Mouse (Mus musculus): ENCODE data around the gene Larp1. TPM values are rescaled to one million over a fixed set of nuclear protein-coding genes. Genes with fewer than 3 reads are reported as not detected.

The Larp1 gene
- total RNA-seq (2021), result 10 to 100 TPM; 84.8 to 92.3 TPM

DNA sequence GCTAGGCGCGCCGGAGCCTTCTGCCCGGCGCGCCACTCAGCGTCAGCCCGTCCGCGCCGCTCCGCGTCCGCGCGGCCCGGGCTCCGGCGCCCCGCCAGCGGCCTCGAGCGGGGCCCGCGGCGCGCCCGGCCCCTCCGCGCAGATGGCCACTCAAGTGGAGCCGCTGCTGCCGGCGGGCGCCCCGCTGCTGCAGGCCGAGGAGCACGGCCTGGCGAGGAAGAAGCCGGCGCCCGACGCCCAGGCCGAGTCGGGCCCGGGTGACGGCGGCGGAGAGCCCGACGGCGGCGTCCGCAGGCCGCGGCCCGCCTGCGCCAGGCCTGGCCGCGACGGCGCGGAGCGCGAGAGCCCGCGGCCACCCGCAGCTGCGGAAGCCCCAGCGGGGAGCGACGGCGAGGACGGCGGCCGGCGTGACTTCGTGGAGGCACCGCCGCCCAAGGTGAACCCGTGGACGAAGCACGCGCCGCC is at the start of gene Larp1:
Gene Larp1 (plus strand): TSS at position 14 of the 465 bp plus-strand sequence.
- intact Hi-C loops (cut with DNase I), result loop anchor here (2.0 to 5.0 kb wide), 2 partner anchors 46 to 93 kb away; partner anchors contain the start of gene Cnot8

DNA sequence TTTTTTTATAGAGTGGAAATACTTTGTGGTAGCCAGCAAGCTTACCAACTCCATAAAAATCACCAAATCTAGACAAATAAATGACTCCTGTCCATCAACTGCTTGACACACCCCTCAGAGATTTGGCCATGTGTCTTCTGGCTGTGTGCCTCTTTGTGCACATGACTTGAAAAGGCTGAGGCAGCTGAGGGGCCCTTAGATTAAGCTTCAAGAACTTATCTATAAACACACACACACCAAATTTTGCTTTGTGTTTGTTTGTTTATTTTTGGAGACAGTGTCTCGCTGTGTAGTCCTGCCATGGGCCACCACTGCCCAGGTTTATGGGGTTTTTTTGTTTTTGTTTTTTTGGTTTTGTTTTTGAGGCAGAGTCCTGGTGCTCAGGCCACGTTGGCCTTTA is 48.9 kb upstream of the Larp1 start:
- intact Hi-C loops (cut with DNase I), result loop anchor here (10.0 kb wide), 1 partner anchor 345 kb away; the partner anchor contains the start of gene Zfp692
- DNase-seq (ENCODE audit: low spot score in 2 of 2), result no peak

More for the DNA sequence above, at the start of gene Larp1:
- DNase-seq (ENCODE audit: low spot score in 2 of 2), result peak in 1 of 2 experiments; percentile 54

DNA sequence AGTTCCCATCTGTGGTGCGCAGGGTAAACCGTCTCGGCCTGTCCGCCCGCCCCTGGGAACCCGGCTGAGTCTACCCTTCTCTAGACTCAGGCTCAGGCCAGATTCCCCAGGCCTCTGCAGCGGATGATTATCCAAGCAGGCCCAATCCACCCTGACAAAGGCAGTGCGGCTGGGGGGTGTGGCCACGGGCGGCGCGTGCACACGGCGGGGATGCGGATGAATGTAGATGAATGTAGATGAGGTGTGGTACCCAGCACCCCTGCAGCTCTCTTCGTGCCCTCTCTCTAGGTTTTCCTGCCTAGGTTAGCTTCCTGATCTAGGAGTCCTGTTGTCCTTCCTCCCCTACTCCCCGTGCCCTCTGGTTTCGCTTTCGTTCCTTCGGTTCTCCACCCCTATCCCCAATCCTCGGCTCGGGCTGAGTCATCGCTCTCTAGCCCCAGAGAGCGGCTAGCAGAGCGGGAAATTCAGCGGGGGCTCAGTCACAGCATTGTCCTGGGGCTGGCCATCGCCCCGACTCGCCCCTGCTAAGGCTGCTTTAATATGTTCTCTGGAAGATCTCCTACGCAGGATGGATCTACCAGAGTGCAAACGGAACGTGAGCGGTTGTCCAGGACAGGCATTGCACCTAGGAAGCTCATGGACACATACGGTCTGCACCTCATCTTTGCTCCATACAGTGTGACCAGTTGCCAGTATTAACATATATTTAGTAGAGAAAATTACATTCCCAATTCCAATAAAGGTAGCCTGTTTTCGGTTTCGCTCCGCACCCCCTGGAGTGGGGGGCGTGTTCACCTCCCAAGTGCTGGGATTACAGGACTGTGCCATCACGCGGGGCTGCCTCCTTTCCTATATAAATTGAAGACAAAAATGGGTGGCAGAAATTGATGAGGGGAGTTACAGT is 46.2 kb upstream of the Larp1 start:
- intact Hi-C loops (cut with DNase I), result loop anchor here (2.0 kb wide), 1 partner anchor 46 kb away; the partner anchor contains the start of gene Larp1

DNA sequence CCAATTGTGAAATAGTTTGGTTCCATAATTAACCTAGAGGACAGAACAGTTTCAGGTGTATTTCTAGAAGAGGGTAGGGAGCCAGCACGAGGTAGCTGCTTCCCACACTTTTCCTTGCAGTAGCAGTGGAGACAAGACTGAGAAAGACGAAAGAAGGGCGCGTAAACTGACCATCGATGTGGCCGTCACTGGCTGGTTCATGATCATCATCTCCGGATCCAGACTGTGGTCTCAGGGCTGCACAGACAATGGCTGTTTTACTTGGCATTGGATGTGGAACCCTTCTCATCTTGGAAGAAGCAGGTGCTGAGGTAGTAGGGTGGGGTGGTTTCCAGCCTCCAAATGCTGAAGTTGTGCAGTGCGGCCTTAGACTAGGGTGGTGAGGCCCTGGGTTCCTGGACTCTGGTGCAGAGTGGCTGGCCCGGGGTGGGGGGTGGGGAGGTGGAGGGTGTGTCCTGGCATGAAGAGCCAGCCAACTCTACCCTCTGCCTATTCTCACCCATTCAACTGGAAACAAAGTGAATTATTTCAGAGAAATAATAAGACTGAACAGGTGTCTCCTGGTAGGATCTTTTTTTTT is 45.5 kb upstream of the Larp1 start:
- intact Hi-C loops (cut with DNase I), result loop anchor here (2.0 kb wide), 1 partner anchor 45 kb away; the partner anchor contains the start of gene Larp1
- DNase-seq (ENCODE audit: low spot score in 2 of 2), result no peak

More for the DNA sequence above, 46.2 kb upstream of the Larp1 start:
- peak; percentile 81 for DNase-seq (ENCODE audit: low spot score in 2 of 2)

DNA sequence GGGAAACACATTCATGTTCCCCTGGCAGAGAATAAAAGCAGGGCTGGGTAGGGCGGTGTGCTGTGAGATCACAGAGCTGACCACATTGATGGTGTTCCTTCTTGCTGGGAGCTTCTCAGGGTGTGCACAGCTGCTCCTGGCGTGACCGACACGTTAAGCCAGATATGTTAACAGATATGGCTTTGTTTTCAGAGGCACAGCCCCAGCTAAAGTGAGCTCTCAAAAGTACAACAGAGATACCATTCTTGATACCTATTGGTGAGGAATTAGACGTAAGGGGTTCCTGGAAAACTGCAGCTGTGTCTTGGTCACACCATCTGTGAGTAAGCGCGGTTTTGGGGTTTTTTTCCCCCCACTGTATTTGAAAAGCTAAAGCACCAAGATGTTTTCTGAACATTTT is 42.2 kb upstream of the Larp1 start:
- no peak for DNase-seq (ENCODE audit: low spot score in 2 of 2)
- intact Hi-C loops (cut with DNase I), result no loop called here

DNA sequence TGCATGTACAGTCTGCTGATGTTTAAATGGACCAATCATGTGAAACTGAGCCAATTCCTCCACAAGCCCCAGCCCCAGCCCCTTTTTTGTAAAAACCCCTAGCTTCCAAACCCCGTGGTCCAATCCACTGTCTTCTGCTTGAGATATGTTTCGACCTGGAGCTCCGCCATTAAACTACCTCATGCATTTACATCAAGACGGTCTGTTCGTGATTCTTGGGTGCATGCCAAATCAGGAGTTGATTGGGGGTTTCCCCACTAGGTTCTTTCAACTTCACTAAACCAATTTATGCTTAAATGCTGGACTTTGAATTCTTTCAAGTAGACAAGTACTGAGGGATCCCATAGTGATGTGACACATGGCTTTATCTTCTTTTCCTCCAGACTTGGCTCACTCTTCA is 40.6 kb upstream of the Larp1 start:
- intact Hi-C loops (cut with DNase I), result no loop called here
- no peak for DNase-seq (ENCODE audit: low spot score in 2 of 2)

DNA sequence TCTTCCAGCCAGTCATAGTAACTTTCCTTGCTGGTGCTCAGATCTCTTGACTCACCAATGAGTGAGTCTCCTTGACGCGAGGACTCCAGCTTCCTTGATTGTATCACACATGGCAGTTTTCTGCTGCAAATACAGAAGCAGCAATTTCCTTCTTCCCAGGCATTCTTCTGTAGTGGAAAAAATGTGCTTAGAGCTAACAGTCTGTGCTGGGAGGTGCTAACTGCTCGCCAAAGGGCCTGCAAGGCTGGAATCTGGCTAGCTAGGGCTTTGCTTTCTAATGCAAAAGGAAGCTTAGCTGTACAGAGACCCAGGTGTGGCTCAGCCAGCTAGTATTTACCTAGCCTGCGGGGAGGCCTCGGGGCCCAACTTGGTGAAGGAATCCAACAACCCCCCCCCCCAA is 38.3 kb upstream of the Larp1 start:
- DNase-seq (ENCODE audit: low spot score in 2 of 2), result no peak

DNA sequence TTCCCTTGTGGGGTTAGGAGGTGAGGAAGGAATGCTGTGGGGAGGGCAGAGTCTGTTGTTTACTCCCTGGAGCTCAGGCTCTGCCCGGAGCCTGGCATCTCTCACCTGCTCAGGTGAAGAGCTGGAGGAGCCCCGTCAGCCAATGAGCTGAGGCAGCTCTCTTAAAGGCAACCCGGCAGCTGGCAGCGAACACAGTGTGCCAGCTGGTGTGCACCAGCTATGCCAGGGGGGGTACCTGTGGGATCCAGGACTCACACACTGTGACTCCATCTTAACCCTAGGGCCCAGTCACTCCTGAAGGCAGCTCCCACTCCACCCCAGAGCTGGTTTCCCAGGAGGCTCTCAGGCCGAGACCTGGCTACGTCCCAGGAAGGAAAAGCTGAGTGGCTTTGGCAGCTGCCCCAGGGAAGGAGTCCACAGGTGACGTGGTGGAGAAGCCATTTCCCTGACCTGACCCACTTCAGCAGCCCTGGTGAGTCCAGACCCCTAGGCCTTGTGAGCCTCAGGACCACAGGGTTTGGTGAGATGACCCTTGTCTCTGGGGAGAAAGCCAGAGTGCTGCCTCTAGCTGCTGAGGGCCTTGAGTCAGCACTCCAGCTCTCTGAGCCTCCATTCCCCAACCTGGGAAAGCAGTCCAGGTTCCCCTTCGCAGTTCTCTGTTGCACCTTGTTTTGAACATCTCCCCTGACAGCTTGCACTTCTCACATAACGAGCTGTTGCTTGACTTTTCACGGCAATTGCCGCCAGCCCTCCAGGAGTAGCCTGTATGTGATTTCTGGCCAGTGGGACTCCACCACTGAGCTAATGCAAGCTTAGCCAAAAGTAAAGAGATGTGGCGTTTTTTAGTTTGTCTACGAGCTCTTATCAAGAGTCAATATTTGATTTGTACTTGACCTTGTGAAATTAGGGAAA is 35.6 kb upstream of the Larp1 start:
- no peak for DNase-seq (ENCODE audit: low spot score in 2 of 2)
- intact Hi-C loops (cut with DNase I), result no loop called here

More for the DNA sequence above, 38.3 kb upstream of the Larp1 start:
- intact Hi-C loops (cut with DNase I), result no loop called here

DNA sequence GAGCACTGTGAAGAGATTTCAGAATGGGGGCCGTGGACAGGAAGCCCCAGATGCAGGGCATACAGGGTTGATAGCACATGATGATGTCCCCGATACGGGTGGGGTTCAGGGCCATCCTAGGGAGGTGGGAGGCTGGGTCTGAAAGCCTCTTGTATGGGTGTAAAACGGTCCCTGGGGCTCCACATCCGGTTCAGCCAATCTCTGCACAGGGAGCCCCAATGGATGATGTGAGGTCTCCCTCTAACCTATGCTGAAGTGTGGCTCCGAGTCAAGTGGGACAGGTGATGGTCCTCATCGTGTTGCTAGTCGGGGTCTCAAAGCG is 35.0 kb upstream of the Larp1 start:
- DNase-seq (ENCODE audit: low spot score in 2 of 2), result no peak
- intact Hi-C loops (cut with DNase I), result no loop called here

DNA sequence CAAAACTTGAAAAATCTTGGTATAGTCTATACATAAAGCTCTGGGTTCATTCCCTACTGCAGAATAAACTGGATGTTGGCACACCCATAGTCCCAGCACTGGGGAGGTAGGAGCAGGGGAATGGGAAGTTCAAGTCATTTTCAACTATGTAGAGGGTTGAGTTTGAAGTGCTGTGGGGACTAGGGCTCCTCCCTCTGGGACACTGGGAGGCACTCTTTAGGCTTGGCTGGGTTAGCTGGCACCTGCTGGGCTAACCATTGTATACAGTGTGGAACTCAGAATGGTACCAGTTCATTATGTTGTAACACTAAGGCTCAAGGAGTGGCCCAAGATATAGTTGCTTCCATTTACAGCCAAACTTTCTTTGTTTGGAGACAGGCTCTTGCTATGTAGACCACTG is 33.0 kb upstream of the Larp1 start:
- no peak for DNase-seq (ENCODE audit: low spot score in 2 of 2)
- intact Hi-C loops (cut with DNase I), result no loop called here

DNA sequence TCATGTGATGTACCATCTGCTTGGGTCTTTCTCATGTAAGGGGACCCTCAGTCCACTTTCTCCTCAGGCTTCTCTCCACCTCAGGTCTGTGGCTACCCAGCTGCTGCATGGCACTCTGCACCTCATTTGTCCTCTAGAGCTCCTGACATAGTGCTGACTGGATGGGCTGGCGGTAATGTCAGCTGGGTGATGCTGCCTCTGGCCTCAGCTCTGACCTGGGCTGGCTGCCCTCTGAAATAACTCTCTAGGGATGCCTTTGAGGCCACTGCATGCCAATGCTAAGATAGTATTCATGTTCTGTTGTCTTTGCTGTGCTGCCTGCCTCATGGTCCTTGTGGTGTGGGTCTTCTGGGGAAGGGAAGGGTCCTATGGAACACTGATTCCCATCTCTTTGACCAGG is 31.2 kb upstream of the Larp1 start:
- DNase-seq (ENCODE audit: low spot score in 2 of 2), result no peak
- intact Hi-C loops (cut with DNase I), result no loop called here

DNA sequence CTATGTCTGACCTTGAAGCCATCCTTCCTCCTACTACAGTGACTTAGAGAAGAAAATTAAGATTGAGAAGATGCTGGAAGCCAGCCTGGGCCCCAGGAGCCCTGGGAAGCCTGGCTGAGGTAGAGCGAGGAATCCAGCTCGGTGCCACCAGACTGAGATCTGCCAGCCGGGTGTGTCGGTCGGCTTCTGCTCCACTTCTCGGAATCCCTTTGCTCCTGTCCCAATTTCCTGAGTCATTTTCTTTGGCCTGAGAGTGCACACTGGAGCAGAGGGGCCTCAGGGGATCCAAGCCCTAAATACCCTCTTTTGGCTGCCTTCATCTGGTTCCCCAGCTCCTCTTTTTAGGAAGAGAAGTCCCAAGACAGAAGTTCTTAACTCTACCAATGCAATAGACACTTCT is 29.2 kb upstream of the Larp1 start:
- intact Hi-C loops (cut with DNase I), result no loop called here
- no peak for DNase-seq (ENCODE audit: low spot score in 2 of 2)

DNA sequence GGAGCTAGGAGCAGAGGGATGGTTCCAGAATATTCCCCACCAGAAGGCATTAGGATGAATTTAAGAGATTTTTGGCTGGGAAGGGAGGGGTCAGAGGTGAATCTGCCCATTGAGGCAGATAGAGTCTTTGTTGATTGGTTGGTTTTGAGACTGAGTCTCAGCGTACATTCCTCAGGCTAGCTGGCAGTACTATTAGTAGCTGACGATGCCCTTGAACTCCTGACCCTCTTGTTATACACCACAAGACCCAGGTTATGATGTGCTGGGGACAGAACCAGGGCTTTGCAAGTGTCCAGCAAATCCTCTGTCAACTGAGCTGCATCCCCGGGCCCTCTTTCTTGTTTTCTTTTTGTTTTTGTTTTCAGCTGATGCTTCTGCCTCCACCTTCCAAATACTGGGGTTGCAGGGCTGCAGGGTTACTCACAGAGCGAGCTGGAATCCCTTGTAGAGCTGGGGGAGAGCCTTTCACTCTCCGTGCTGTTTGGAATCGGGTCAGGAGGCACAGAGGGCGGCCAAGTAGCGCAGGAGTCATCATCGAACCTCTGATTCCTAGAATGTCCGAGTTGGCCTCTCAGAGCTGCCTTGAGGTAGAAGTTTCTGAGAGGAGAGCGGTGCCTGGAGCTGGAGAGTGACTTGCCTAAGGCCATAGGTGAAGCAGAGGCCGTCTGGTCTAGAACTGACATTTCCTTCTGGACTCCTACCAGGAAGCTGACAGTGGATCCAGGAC is 27.6 kb upstream of the Larp1 start:
- intact Hi-C loops (cut with DNase I), result no loop called here
- DNase-seq (ENCODE audit: low spot score in 2 of 2), result no peak

DNA sequence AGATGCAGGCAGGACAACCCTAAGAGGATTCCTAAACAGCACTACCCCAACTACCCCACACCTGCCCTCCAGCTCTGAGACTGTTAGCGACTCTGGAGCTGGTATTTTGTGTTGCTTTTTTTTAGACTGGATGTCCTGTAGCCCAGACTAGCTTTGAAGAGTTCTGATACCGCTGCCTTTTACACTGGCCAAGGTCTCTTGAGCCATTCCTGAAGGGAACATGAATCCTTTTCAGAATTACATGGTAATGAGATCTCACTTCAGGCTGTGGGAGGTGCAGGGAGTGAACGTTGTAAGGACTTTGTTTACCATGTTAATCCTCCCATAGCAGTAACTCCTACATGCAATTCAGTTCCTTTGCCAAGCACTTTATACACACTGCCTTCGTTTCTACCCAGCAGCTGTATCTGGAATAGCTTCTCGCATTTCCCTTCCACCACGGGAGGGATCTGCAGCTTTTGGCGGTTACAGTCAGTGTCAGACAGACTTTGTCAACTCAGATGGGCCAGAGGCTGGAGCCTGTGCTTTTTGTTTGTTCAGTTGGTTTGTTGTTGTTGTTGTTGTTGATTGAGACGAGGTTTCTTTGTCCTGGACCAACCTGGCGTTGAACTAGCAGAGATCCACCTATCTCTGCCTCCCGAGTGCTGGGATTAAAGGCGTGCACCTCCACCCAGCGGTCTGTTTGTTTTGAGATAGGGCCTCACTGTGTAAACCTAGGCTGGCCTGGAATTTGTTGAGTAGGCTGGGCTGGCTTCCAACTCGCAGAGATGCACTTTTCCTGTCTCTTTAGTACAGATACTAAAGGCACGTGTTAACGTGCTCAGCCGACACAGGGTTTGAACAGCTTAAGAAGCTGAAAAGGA is 25.2 kb upstream of the Larp1 start:
- intact Hi-C loops (cut with DNase I), result no loop called here
- DNase-seq (ENCODE audit: low spot score in 2 of 2), result no peak

DNA sequence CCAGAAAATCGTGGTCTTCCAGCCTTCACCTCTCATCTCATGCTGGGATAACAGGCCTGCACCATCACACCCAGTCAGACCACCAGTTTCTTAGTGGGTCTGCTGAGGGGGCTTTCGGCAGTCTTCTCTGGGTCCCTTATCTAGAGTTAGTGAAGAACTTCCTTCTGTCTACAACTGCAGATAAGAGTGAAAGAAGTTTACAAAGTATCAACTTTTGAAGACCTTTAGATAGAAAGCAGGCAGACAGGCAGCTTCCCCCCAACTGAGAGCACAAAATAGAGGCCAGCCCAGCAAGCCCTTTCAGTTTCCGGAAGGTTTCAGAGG is 24.6 kb upstream of the Larp1 start:
- intact Hi-C loops (cut with DNase I), result no loop called here
- no peak for DNase-seq (ENCODE audit: low spot score in 2 of 2)

DNA sequence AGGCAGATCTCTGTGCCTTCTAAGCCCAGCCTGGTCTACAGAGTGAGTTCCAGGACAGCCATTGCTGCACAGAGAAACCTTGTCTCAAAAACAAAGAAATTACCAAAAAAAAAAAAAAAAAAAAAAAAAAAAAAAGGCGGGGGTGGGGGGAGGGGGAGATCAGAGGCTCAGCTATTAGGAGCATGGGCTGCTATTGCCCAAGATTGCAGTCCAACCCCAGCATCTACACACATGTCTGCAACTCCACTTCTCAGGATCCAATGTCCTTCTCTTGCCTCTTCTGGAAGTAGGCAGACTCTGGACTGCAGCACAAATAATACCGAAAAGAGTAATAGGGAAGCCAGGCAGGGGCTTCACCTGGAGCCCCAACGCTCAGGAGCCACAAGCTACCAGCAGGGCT is 23.4 kb upstream of the Larp1 start:
- no peak for DNase-seq (ENCODE audit: low spot score in 2 of 2)
- intact Hi-C loops (cut with DNase I), result no loop called here

DNA sequence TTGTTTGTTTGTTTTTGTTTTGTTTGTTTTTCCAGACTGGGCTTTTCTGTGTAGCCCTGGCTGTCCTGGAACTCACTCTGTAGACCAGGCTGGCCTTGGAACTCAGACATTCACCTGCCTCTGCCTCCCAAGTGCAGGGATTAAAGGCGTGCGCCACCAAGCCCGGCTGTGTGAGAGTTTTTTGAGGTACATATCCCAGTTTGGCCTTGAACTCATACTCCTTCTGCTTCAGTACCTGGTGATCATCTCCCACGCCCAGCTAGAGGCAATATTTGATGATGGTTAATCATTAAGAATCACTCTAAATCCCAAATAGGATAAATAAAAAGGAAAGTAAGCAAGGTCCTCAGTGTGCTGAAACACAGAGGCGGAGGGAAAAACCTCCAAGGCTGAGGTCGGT is 22.8 kb upstream of the Larp1 start:
- no peak for DNase-seq (ENCODE audit: low spot score in 2 of 2)
- intact Hi-C loops (cut with DNase I), result no loop called here

DNA sequence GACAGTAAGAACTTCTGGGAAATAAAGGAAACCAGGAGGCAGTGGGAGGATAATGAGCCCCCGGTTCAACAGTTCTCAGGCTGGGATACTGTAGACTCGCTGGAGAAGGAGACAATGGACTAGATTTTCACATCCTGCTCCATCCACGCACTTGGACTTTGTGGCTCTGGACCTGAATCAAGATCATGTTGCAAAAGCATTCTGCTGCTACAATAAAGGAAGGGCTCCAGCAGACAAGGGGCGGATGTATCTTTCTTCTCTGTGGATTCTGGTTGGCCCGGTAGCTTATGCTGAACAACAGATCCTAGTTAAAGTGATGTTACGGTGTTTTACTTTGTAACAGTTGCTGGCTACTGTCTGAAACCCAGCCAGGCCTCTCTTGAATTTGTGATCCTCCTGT is 22.4 kb upstream of the Larp1 start:
- no peak for DNase-seq (ENCODE audit: low spot score in 2 of 2)
- intact Hi-C loops (cut with DNase I), result no loop called here

DNA sequence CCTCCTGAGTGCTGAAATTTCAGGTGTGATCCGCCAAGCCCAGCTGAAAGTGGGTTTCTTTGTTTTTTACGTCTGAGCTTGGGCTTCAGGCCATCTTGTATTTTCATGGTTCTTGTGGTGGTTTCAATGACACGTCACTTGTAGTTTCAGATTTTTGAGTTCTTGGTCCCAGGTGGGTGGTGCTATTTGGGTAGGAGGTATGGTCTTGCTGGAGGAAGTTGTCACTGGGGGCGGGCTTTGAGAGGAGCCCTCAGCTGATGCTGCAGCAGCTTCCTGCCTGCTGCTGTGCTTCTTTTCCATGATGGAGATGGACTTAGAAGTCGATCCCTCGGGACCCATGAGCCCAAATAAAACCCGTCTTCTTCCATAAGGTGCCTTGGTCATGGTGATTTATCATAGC is 22.0 kb upstream of the Larp1 start:
- intact Hi-C loops (cut with DNase I), result no loop called here
- DNase-seq (ENCODE audit: low spot score in 2 of 2), result no peak

Data from left cerebral cortex, postnatal 36 days (tissue).